Mouse (Mus musculus): Measurements from ENCODE around the gene Milr1. TPM values are rescaled to one million over a fixed set of nuclear protein-coding genes. Genes with fewer than 3 reads are reported as not detected.
A peak's percentile ranks its signal among the peaks of the same experiment; 100 is the strongest.
"Not testable (repeated sequence)": the region's sequence is repeated elsewhere in the genome, so short reads cannot be mapped to it uniquely, and the experiment has no call there.

Gene Milr1
- polyA plus RNA-seq, 1 experiment from 2014 or later: 1.4 TPM

- no peak overlapping the region for H3K27ac ChIP-seq (replicated peaks; ENCODE audit: low read depth, low read length)
- ATAC-seq (ENCODE audit: low read depth): no peak
These were observed 9.8 kb upstream of the Milr1 start for GRCm38 (mm10) chr11:106741232-106741631.

GRCm38 (mm10) chr11:106741826-106742225 is 9.2 kb upstream of the Milr1 start:
- DNase-seq (ENCODE audit: low spot score): no peak
- Histone ChIP-seq H3K27ac (replicated peaks; ENCODE audit: low read depth, low read length) (no peak overlapping the region), H3K4me3 (ENCODE audit: low read depth, low read length) (no peak overlapping the region), H3K9me3 (ENCODE audit: control insufficient read depth, low read length) (no peaks in the 10 kb centered on the region), H3K4me1 (ENCODE audit: control insufficient read depth, insufficient read depth, low read length) (no peaks in the 10 kb centered on the region), H3K4me2 (ENCODE audit: low read depth, low read length) (no peak overlapping the region), H3K27me3 (replicated peaks; ENCODE audit: control insufficient read depth, insufficient read depth, low read length) (no peaks in the 10 kb centered on the region), H3K36me3 (ENCODE audit: control insufficient read depth, insufficient read depth, low read length) (no peaks in the 10 kb centered on the region), H3K9ac (ENCODE audit: low read depth, low read length) (no peak overlapping the region)
- ATAC-seq (ENCODE audit: low read depth): no peak
- 92% methylated on average over 3 of the region's 3 CpGs for WGBS

More at GRCm38 (mm10) chr11:106741232-106741631, 9.8 kb upstream of the Milr1 start:
- DNase-seq (ENCODE audit: low spot score): no peak
- Histone ChIP-seq H3K27me3 (replicated peaks; ENCODE audit: control insufficient read depth, insufficient read depth, low read length) (no peaks in the 10 kb centered on the region), H3K4me1 (ENCODE audit: control insufficient read depth, insufficient read depth, low read length) (no peaks in the 10 kb centered on the region), H3K9ac (ENCODE audit: low read depth, low read length) (no peak overlapping the region), H3K9me3 (ENCODE audit: control insufficient read depth, low read length) (no peaks in the 10 kb centered on the region), H3K4me3 (ENCODE audit: low read depth, low read length) (no peak overlapping the region), H3K4me2 (ENCODE audit: low read depth, low read length) (no peak overlapping the region), H3K36me3 (ENCODE audit: control insufficient read depth, insufficient read depth, low read length) (no peaks in the 10 kb centered on the region)
- WGBS: 60% methylated on average over 6 of the region's 6 CpGs

- Histone ChIP-seq H3K4me1 (ENCODE audit: control insufficient read depth, insufficient read depth, low read length) (no peaks in the 10 kb centered on the region), H3K36me3 (ENCODE audit: control insufficient read depth, insufficient read depth, low read length) (no peaks in the 10 kb centered on the region), H3K4me3 (ENCODE audit: low read depth, low read length) (no peak overlapping the region), H3K27ac (replicated peaks; ENCODE audit: low read depth, low read length) (no peak overlapping the region), H3K4me2 (ENCODE audit: low read depth, low read length) (no peak overlapping the region), H3K9me3 (ENCODE audit: control insufficient read depth, low read length) (peaks cover 3% of the 10 kb centered on the region; the same call in 1 of the 2 replicates), H3K27me3 (replicated peaks; ENCODE audit: control insufficient read depth, insufficient read depth, low read length) (no peaks in the 10 kb centered on the region), H3K9ac (ENCODE audit: low read depth, low read length) (no peak overlapping the region)
- 47% methylated on average over 6 of the region's 6 CpGs for WGBS
- 0 out of 2 replicates have a peak, but pooled peaks have one; percentile 15 for ATAC-seq (ENCODE audit: low read depth)
- DNase-seq (ENCODE audit: low spot score): no peak
These were observed 8.6 kb upstream of the Milr1 start for GRCm38 (mm10) chr11:106742388-106742841.

GRCm38 (mm10) chr11:106744949-106745348 is 6.1 kb upstream of the Milr1 start:
- no peak overlapping the region for H3K27ac ChIP-seq (replicated peaks; ENCODE audit: low read depth, low read length)
- H3K9ac ChIP-seq (ENCODE audit: low read depth, low read length): no peak overlapping the region
- no peak for ATAC-seq (ENCODE audit: low read depth)
- DNase-seq (ENCODE audit: low spot score): no peak
- H3K4me1 ChIP-seq (ENCODE audit: control insufficient read depth, insufficient read depth, low read length): no peaks in the 10 kb centered on the region
- peaks cover 9% of the 10 kb centered on the region; the same call in 1 of the 2 replicates for H3K9me3 ChIP-seq (ENCODE audit: control insufficient read depth, low read length)
- H3K36me3 ChIP-seq (ENCODE audit: control insufficient read depth, insufficient read depth, low read length): no peaks in the 10 kb centered on the region
- H3K27me3 ChIP-seq (replicated peaks; ENCODE audit: control insufficient read depth, insufficient read depth, low read length): no peaks in the 10 kb centered on the region
- no peak overlapping the region for H3K4me2 ChIP-seq (ENCODE audit: low read depth, low read length)
- WGBS: 83% methylated on average over 5 of the region's 5 CpGs
- no peak overlapping the region for H3K4me3 ChIP-seq (ENCODE audit: low read depth, low read length)

- DNase-seq (ENCODE audit: low spot score); H3K9me3 ChIP-seq (ENCODE audit: control insufficient read depth, low read length); H3K27ac ChIP-seq (replicated peaks; ENCODE audit: low read depth, low read length); H3K9ac ChIP-seq (ENCODE audit: low read depth, low read length); H3K4me2 ChIP-seq (ENCODE audit: low read depth, low read length); H3K27me3 ChIP-seq (replicated peaks; ENCODE audit: control insufficient read depth, insufficient read depth, low read length); H3K4me1 ChIP-seq (ENCODE audit: control insufficient read depth, insufficient read depth, low read length); H3K36me3 ChIP-seq (ENCODE audit: control insufficient read depth, insufficient read depth, low read length); ATAC-seq (ENCODE audit: low read depth); H3K4me3 ChIP-seq (ENCODE audit: low read depth, low read length): not testable (repeated sequence)
- 95% methylated on average over 7 of the region's 7 CpGs for WGBS
These were observed 1.4 kb upstream of the Milr1 start for GRCm38 (mm10) chr11:106749557-106750120.

GRCm38 (mm10) chr11:106750121-106750751 is 790 bp upstream of the Milr1 start, which contains the start of gene Pecam1:
Gene Pecam1, minus strand, starts transcription at chr11:106750628.
- ATAC-seq (ENCODE audit: low read depth): no peak
- no peaks in the 10 kb centered on the region for H3K27me3 ChIP-seq (replicated peaks; ENCODE audit: control insufficient read depth, insufficient read depth, low read length)
- no peak within 1 kb of the TSS for H3K4me3 ChIP-seq (ENCODE audit: low read depth, low read length)
- no peak within 1 kb of the TSS for H3K4me2 ChIP-seq (ENCODE audit: low read depth, low read length)
- peaks cover 9% of the 10 kb centered on the region; the same call in 1 of the 2 replicates for H3K9me3 ChIP-seq (ENCODE audit: control insufficient read depth, low read length)
- 79% methylated on average over 13 of the region's 13 CpGs for WGBS
- DNase-seq (ENCODE audit: low spot score): no peak
- no peaks in the 10 kb centered on the region for H3K4me1 ChIP-seq (ENCODE audit: control insufficient read depth, insufficient read depth, low read length)
- H3K27ac ChIP-seq (replicated peaks; ENCODE audit: low read depth, low read length): no peak within 1 kb of the TSS
- H3K9ac ChIP-seq (ENCODE audit: low read depth, low read length): no peak within 1 kb of the TSS
- no peaks in the 10 kb centered on the region for H3K36me3 ChIP-seq (ENCODE audit: control insufficient read depth, insufficient read depth, low read length)

- no peak overlapping the region for H3K4me3 ChIP-seq (ENCODE audit: low read depth, low read length)
- no peak overlapping the region for H3K27ac ChIP-seq (replicated peaks; ENCODE audit: low read depth, low read length)
- ATAC-seq (ENCODE audit: low read depth): no peak
- H3K4me2 ChIP-seq (ENCODE audit: low read depth, low read length): no peak overlapping the region
- 85% methylated on average over 7 of the region's 7 CpGs for WGBS
- no peak overlapping the region for H3K9ac ChIP-seq (ENCODE audit: low read depth, low read length)
- no peaks in the 10 kb centered on the region for H3K36me3 ChIP-seq (ENCODE audit: control insufficient read depth, insufficient read depth, low read length)
- DNase-seq (ENCODE audit: low spot score): no peak
- H3K9me3 ChIP-seq (ENCODE audit: control insufficient read depth, low read length): peaks cover 8% of the 10 kb centered on the region; the same call in 1 of the 2 replicates
- no peaks in the 10 kb centered on the region for H3K4me1 ChIP-seq (ENCODE audit: control insufficient read depth, insufficient read depth, low read length)
- no peaks in the 10 kb centered on the region for H3K27me3 ChIP-seq (replicated peaks; ENCODE audit: control insufficient read depth, insufficient read depth, low read length)
These were observed 1.1 kb downstream of the Milr1 start for GRCm38 (mm10) chr11:106752103-106752502.

- Histone ChIP-seq H3K4me2 (ENCODE audit: low read depth, low read length) (no peak overlapping the region), H3K27me3 (replicated peaks; ENCODE audit: control insufficient read depth, insufficient read depth, low read length) (no peaks in the 10 kb centered on the region), H3K27ac (replicated peaks; ENCODE audit: low read depth, low read length) (no peak overlapping the region), H3K9ac (ENCODE audit: low read depth, low read length) (no peak overlapping the region), H3K4me1 (ENCODE audit: control insufficient read depth, insufficient read depth, low read length) (no peaks in the 10 kb centered on the region), H3K4me3 (ENCODE audit: low read depth, low read length) (no peak overlapping the region), H3K9me3 (ENCODE audit: control insufficient read depth, low read length) (no peaks in the 10 kb centered on the region), H3K36me3 (ENCODE audit: control insufficient read depth, insufficient read depth, low read length) (no peaks in the 10 kb centered on the region)
- WGBS: 91% methylated on average over 6 of the region's 6 CpGs
- ATAC-seq (ENCODE audit: low read depth) (no peak), DNase-seq (ENCODE audit: low spot score) (no peak)
These were observed 2.3 kb downstream of the Milr1 start for GRCm38 (mm10) chr11:106753314-106753713.

GRCm38 (mm10) chr11:106755583-106755982 is 4.6 kb downstream of the Milr1 start:
- H3K27me3 ChIP-seq (replicated peaks; ENCODE audit: control insufficient read depth, insufficient read depth, low read length): no peaks in the 10 kb centered on the region
- no peaks in the 10 kb centered on the region for H3K36me3 ChIP-seq (ENCODE audit: control insufficient read depth, insufficient read depth, low read length)
- 63% methylated on average over 5 of the region's 5 CpGs for WGBS
- no peaks in the 10 kb centered on the region for H3K4me1 ChIP-seq (ENCODE audit: control insufficient read depth, insufficient read depth, low read length)
- no peaks in the 10 kb centered on the region for H3K9me3 ChIP-seq (ENCODE audit: control insufficient read depth, low read length)
- H3K4me3 ChIP-seq (ENCODE audit: low read depth, low read length): no peak overlapping the region
- H3K27ac ChIP-seq (replicated peaks; ENCODE audit: low read depth, low read length): no peak overlapping the region
- no peak overlapping the region for H3K9ac ChIP-seq (ENCODE audit: low read depth, low read length)
- H3K4me2 ChIP-seq (ENCODE audit: low read depth, low read length): no peak overlapping the region
- DNase-seq (ENCODE audit: low spot score) (no peak), ATAC-seq (ENCODE audit: low read depth) (no peak)
